Mouse (Mus musculus) lung, postnatal 0 days (tissue): ENCODE measurements around the gene Znrd1as. TPM values are rescaled to one million over a fixed set of nuclear protein-coding genes. Genes with fewer than 3 reads are reported as not detected.

Source experiments
- ATAC-seq: fragments of 200-750 bp; cut with Nextera tagmentation; 2 replicates; pipeline ENCODE4 v1.8.0; 2017; ENCODE audit warnings: moderate library complexity
- DNase-seq: peaks from one replicate; pipeline ENCODE4 v3.0.0-alpha.2; 2016; ENCODE audit warnings: low spot score
- H3K27ac ChIP-seq: fragments of 300-500 bp; sonication (generic); 2 replicates; pipeline ENCODE4 v1.5.1; 2014; ENCODE audit warnings: antibody characterized with exemption, mild to moderate bottlenecking, low read length, mixed read lengths
- H3K27me3 ChIP-seq: fragments of 300-500 bp; sonication (generic); replicated peaks from 2 replicates; pipeline ENCODE4 v1.6.1; 2014; ENCODE audit warnings: low read length, mixed read lengths; ENCODE audit not compliant: insufficient read depth
- H3K36me3 ChIP-seq: fragments of 300-500 bp; sonication (generic); 2 replicates; pipeline ENCODE4 v1.6.1; 2014; ENCODE audit warnings: low read length, mixed read lengths; ENCODE audit not compliant: insufficient read depth
- H3K4me1 ChIP-seq: fragments of 300-500 bp; sonication (generic); 2 replicates; pipeline ENCODE4 v1.6.1; 2014; ENCODE audit warnings: antibody characterized with exemption, low read depth, low read length, mixed read lengths; ENCODE audit not compliant: insufficient read depth
- H3K4me2 ChIP-seq: fragments of 300-500 bp; sonication (generic); replicated peaks from 2 replicates; pipeline ENCODE4 v1.6.1; 2014; ENCODE audit warnings: low read depth, mild to moderate bottlenecking, low read length, moderate library complexity, mixed read lengths
- H3K4me3 ChIP-seq: fragments of 300-500 bp; sonication (generic); 2 replicates; pipeline ENCODE4 v1.5.1; 2014; ENCODE audit warnings: low read depth, low read length
- H3K9ac ChIP-seq: fragments of 300-500 bp; sonication (generic); replicated peaks from 2 replicates; pipeline ENCODE4 v1.6.1; 2014; ENCODE audit warnings: low read depth, mild to moderate bottlenecking
- H3K9me3 ChIP-seq: fragments of 300-500 bp; sonication (generic); 2 replicates; pipeline ENCODE4 v1.6.1; 2016; ENCODE audit warnings: low read length, mixed read lengths
- CTCF ChIP-seq: IDR thresholded peaks from 2 replicates; pipeline ENCODE4 v1.5.1; 2016; ENCODE audit warnings: antibody characterized with exemption, mild to moderate bottlenecking
- EP300 ChIP-seq: IDR thresholded peaks from 2 replicates; pipeline ENCODE4 v1.6.1; 2016; ENCODE audit warnings: antibody characterized with exemption, mild to moderate bottlenecking, control low read depth
- WGBS: fragments of 180-500 bp; shearing (Covaris S2); extraction: QIAGEN DNeasy Blood & Tissue Kit; methylation state at CpG from one replicate; pipeline ENCODE4 v1.1.7; 2014; 5-methylcytosine and 5-hydroxymethylcytosine counted together
- polyA plus RNA-seq: library from polyadenylated mRNA; unstranded; fragments of >200 nt; fragmentation: Nextera tagmentation; extraction: Ambion mirVana; gene quantifications from 2 replicates; pipeline ENCODE4 v1.2.1, GENCODE M21; 2015

The Znrd1as gene
- polyA plus RNA-seq, 1 experiment from 2014 or later = 5.1 TPM

GRCm38 (mm10) chr17:36953062-36953461, 5.3 kb upstream of the Znrd1as start:
- H3K36me3 ChIP-seq = 0 out of 2 replicates have a peak, but pooled peaks cover 7% of the 10 kb centered on the region
- TF ChIP-seq CTCF (no peak), EP300 (peak; percentile 94)

DNA sequence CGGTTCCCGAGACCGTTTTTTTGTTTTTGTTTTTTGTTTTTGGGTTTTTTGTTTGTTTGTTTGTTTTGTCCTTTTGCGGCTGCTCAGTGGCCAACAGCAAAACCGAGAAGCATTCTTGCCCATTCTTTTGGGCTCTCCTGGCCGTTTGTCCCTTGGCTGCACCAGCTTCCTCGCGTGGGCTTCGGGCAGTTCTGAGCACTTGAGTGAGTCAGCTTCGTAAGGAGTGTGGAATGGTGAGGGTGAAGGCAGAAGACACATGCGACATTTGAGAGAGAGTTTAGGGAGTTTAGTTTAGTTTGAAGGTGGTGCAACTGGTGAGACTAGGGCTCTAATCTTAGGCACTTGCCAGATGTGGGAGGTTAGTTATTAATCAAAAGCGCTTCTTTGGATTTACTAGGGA, 492 bp downstream of the Znrd1as start:
- peak overlapping the region; percentile 54; the same call in 1 of the 2 replicates for H3K27ac ChIP-seq
- peak overlapping the region; percentile 70 for H3K9ac ChIP-seq
- 6% methylated on average over 12 of the region's 12 CpGs for WGBS
- H3K9me3 ChIP-seq = no peaks in the 10 kb centered on the region
- peak overlapping the region; percentile 65 for H3K4me2 ChIP-seq
- peak overlapping the region; percentile 68 for H3K4me3 ChIP-seq
- H3K36me3 ChIP-seq = 0 out of 2 replicates have a peak, but pooled peaks cover 7% of the 10 kb centered on the region
- H3K27me3 ChIP-seq = no peaks in the 10 kb centered on the region
- ATAC-seq = 0 out of 2 replicates have a peak, but pooled peaks have one; percentile 18
- no peak for TF ChIP-seq EP300
- TF ChIP-seq CTCF = no peak
- peak; percentile 55 for DNase-seq
- peaks cover 5% of the 10 kb centered on the region; the same call in 1 of the 2 replicates for H3K4me1 ChIP-seq

More at GRCm38 (mm10) chr17:36953062-36953461, 5.3 kb upstream of the Znrd1as start:
- 60% methylated on average over 1 of the region's 1 CpGs for WGBS
- Histone ChIP-seq H3K4me2 (no peak overlapping the region), H3K27me3 (no peaks in the 10 kb centered on the region), H3K9ac (no peak overlapping the region), H3K4me3 (no peak overlapping the region), H3K9me3 (no peaks in the 10 kb centered on the region), H3K27ac (no peak overlapping the region), H3K4me1 (peaks cover 9% of the 10 kb centered on the region; the same call in 1 of the 2 replicates)
- ATAC-seq (peak; percentile 10; the same call in 1 of the 2 replicates), DNase-seq (peak; percentile 50)

- Histone ChIP-seq H3K27ac (no peak overlapping the region), H3K9me3 (no peaks in the 10 kb centered on the region), H3K4me1 (peaks cover 5% of the 10 kb centered on the region; the same call in 1 of the 2 replicates), H3K4me2 (no peak overlapping the region), H3K4me3 (no peak overlapping the region), H3K36me3 (no peaks in the 10 kb centered on the region), H3K9ac (no peak overlapping the region), H3K27me3 (no peaks in the 10 kb centered on the region)
- TF ChIP-seq EP300 (no peak), CTCF (peak; percentile 16)
- WGBS = 44% methylated on average over 1 of the region's 1 CpGs
- ATAC-seq (no peak), DNase-seq (no peak)
Measured at GRCm38 (mm10) chr17:36961125-36961524, 2.7 kb downstream of the Znrd1as start.

DNA sequence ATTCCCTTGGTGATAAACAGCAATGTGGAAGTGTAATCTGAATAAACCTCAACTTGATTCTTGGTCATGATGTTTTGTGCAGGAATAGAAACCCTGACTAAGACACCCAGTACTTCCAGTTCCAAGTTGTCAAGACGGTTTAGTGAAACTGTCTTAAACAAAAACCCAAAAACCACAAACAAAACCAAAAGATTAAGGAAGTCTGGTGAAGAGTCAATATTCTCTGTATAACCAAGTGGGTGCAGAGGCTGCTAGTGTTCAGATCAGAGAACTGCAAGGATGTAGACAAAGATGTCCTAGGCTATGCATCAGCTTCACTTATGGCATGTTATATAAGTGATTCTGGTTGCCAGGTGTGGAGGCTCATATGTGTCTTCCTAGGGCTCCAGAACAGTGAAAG, 8.5 kb downstream of the Znrd1as start:
- H3K4me2 ChIP-seq = no peak overlapping the region
- H3K4me1 ChIP-seq = no peaks in the 10 kb centered on the region
- H3K36me3 ChIP-seq = no peaks in the 10 kb centered on the region
- no peaks in the 10 kb centered on the region for H3K9me3 ChIP-seq
- TF ChIP-seq EP300 (no peak), CTCF (no peak)
- DNase-seq (no peak), ATAC-seq (no peak)
- H3K27ac ChIP-seq = no peak overlapping the region
- H3K4me3 ChIP-seq = no peak overlapping the region
- WGBS = 70% methylated on average over 1 of the region's 1 CpGs
- H3K9ac ChIP-seq = no peak overlapping the region
- H3K27me3 ChIP-seq = no peaks in the 10 kb centered on the region

GRCm38 (mm10) chr17:36970316-36970890, 12.0 kb downstream of the Znrd1as start:
- WGBS = 63% methylated on average over 14 of the region's 14 CpGs
- H3K27me3 ChIP-seq = no peaks in the 10 kb centered on the region
- no peak overlapping the region for H3K4me3 ChIP-seq
- no peaks in the 10 kb centered on the region for H3K9me3 ChIP-seq
- ATAC-seq (no peak; the same call in 1 of the 2 replicates), DNase-seq (no peak)
- no peak for TF ChIP-seq EP300
- no peak for TF ChIP-seq CTCF
- H3K4me2 ChIP-seq = no peak overlapping the region
- no peaks in the 10 kb centered on the region for H3K4me1 ChIP-seq
- no peaks in the 10 kb centered on the region for H3K36me3 ChIP-seq
- no peak overlapping the region for H3K9ac ChIP-seq
- no peak overlapping the region for H3K27ac ChIP-seq

GRCm38 (mm10) chr17:36971172-36971850, 12.9 kb downstream of the Znrd1as start:
- no peak overlapping the region for H3K4me3 ChIP-seq
- ATAC-seq (no peak), DNase-seq (no peak)
- H3K9ac ChIP-seq = no peak overlapping the region
- no peaks in the 10 kb centered on the region for H3K9me3 ChIP-seq
- H3K27me3 ChIP-seq = no peaks in the 10 kb centered on the region
- TF ChIP-seq CTCF (no peak), EP300 (no peak)
- H3K36me3 ChIP-seq = no peaks in the 10 kb centered on the region
- no peak overlapping the region for H3K27ac ChIP-seq
- no peaks in the 10 kb centered on the region for H3K4me1 ChIP-seq
- WGBS = 82% methylated on average over 6 of the region's 6 CpGs
- no peak overlapping the region for H3K4me2 ChIP-seq
